Mouse (Mus musculus) olfactory bulb, adult 2 months (tissue): Measurements from ENCODE around the gene Lims1. TPM values are rescaled to one million over a fixed set of nuclear protein-coding genes. Genes with fewer than 3 reads are reported as not detected.
A peak's percentile ranks its signal among the peaks of the same experiment; 100 is the strongest.

ENCODE experiments used
- H3K27ac ChIP-seq: fragments of 200-500 bp; 2 replicates; pipeline ENCODE4 v1.5.1; 2012; ENCODE audit warnings: low read depth, low read length; ENCODE audit not compliant: insufficient read depth
- H3K4me1 ChIP-seq: fragments of 200-500 bp; 2 replicates; pipeline ENCODE4 v1.6.1; 2012; ENCODE audit warnings: low read length; ENCODE audit not compliant: control insufficient read depth, insufficient read depth
- H3K4me3 ChIP-seq: fragments of 200-500 bp; 2 replicates; pipeline ENCODE4 v1.5.1; 2012; ENCODE audit warnings: mild to moderate bottlenecking, low read depth, low read length, moderate library complexity; ENCODE audit not compliant: insufficient read depth
- CTCF ChIP-seq: fragments of 200-500 bp; IDR thresholded peaks from 2 replicates; pipeline ENCODE4 v1.5.1; 2012; ENCODE audit warnings: low read depth, mild to moderate bottlenecking, low read length, moderate library complexity; ENCODE audit not compliant: insufficient read depth
- POLR2A ChIP-seq: fragments of 200-500 bp; IDR thresholded peaks from 2 replicates; pipeline ENCODE4 v1.6.1; 2012; ENCODE audit warnings: mild to moderate bottlenecking, low read depth, low read length, moderate library complexity; ENCODE audit not compliant: insufficient read depth
- WGBS: fragments of 180-500 bp; shearing (Covaris S2); methylation state at CpG from one replicate; pipeline ENCODE4 v1.1.7; 2018; 5-methylcytosine and 5-hydroxymethylcytosine counted together
- polyA plus RNA-seq: library from polyadenylated mRNA; stranded (reverse); fragments of >200 nt; gene quantifications from 2 replicates; pipeline ENCODE4 v1.2.4, GENCODE M21; 2012; ENCODE audit warnings: low replicate concordance; ENCODE audit not compliant: missing spikeins, insufficient read depth, insufficient read length

The Lims1 gene
- polyA plus RNA-seq, 1 experiment, result not detected

- H3K27ac ChIP-seq, result no peak overlapping the region
- peaks cover 6% of the 10 kb centered on the region for H3K4me1 ChIP-seq
- no peak for TF ChIP-seq CTCF
- TF ChIP-seq POLR2A, result no peak
- H3K4me3 ChIP-seq, result no peak overlapping the region
These were observed 50.6 kb downstream of the Lims1 start for GRCm38 (mm10) chr10:58373829-58374228.

GRCm38 (mm10) chr10:58377592-58378197 lies 54.4 kb downstream of the Lims1 start:
- Histone ChIP-seq H3K4me1 (peaks cover 3% of the 10 kb centered on the region; the same call in 1 of the 2 replicates), H3K27ac (no peak overlapping the region), H3K4me3 (no peak overlapping the region)
- no peak for TF ChIP-seq CTCF
- no peak for TF ChIP-seq POLR2A
- 21% methylated on average over 4 of the region's 4 CpGs for WGBS

- WGBS, result 41% methylated on average over 1 of the region's 1 CpGs
- Histone ChIP-seq H3K27ac (no peak overlapping the region), H3K4me1 (peaks cover 3% of the 10 kb centered on the region; the same call in 1 of the 2 replicates), H3K4me3 (no peak overlapping the region)
- TF ChIP-seq POLR2A, result no peak
- TF ChIP-seq CTCF, result no peak
These were observed 55.1 kb downstream of the Lims1 start for GRCm38 (mm10) chr10:58378380-58378779.

- WGBS, result 100% methylated on average over 1 of the region's 1 CpGs
- Histone ChIP-seq H3K4me3 (no peak overlapping the region), H3K4me1 (peaks cover 5% of the 10 kb centered on the region), H3K27ac (no peak overlapping the region)
- no peak for TF ChIP-seq POLR2A
- TF ChIP-seq CTCF, result no peak
These were observed 56.4 kb downstream of the Lims1 start for GRCm38 (mm10) chr10:58379699-58380098.

- Histone ChIP-seq H3K4me3 (no peak overlapping the region), H3K4me1 (peaks cover 7% of the 10 kb centered on the region), H3K27ac (peak overlapping the region; percentile 67)
- 42% methylated on average over 1 of the region's 1 CpGs for WGBS
- TF ChIP-seq POLR2A, result no peak
- TF ChIP-seq CTCF, result no peak
These were observed 58.6 kb downstream of the Lims1 start for GRCm38 (mm10) chr10:58381904-58382303.

GRCm38 (mm10) chr10:58382621-58383101 lies 59.4 kb downstream of the Lims1 start:
- peaks cover 7% of the 10 kb centered on the region for H3K4me1 ChIP-seq
- WGBS, result 2% methylated on average over 3 of the region's 3 CpGs
- no peak overlapping the region for H3K4me3 ChIP-seq
- TF ChIP-seq CTCF, result no peak
- no peak for TF ChIP-seq POLR2A
- peak overlapping the region; percentile 98 for H3K27ac ChIP-seq

GRCm38 (mm10) chr10:58383282-58383681 lies 60.0 kb downstream of the Lims1 start:
- H3K4me1 ChIP-seq, result peaks cover 7% of the 10 kb centered on the region
- no peak overlapping the region for H3K4me3 ChIP-seq
- TF ChIP-seq CTCF (no peak), POLR2A (no peak)
- H3K27ac ChIP-seq, result 0 out of 2 replicates have a peak overlapping the region, but pooled peaks have one; percentile 98
- 0% methylated on average over 3 of the region's 3 CpGs for WGBS

GRCm38 (mm10) chr10:58383761-58384160 lies 60.5 kb downstream of the Lims1 start:
- Histone ChIP-seq H3K4me1 (peaks cover 7% of the 10 kb centered on the region), H3K4me3 (no peak overlapping the region), H3K27ac (peak overlapping the region; percentile 100)
- 23% methylated on average over 2 of the region's 2 CpGs for WGBS
- TF ChIP-seq POLR2A, result no peak
- no peak for TF ChIP-seq CTCF

GRCm38 (mm10) chr10:58385629-58386028 lies 62.4 kb downstream of the Lims1 start:
- H3K4me1 ChIP-seq, result peaks cover 7% of the 10 kb centered on the region
- peak overlapping the region; percentile 57 for H3K27ac ChIP-seq
- H3K4me3 ChIP-seq, result no peak overlapping the region
- no peak for TF ChIP-seq CTCF
- no peak for TF ChIP-seq POLR2A
- 35% methylated on average over 5 of the region's 5 CpGs for WGBS

- TF ChIP-seq POLR2A, result no peak
- TF ChIP-seq CTCF, result no peak
- no peak overlapping the region for H3K27ac ChIP-seq
- H3K4me1 ChIP-seq, result peaks cover 5% of the 10 kb centered on the region
- 90% methylated on average over 3 of the region's 3 CpGs for WGBS
- H3K4me3 ChIP-seq, result no peak overlapping the region
These were observed 63.7 kb downstream of the Lims1 start for GRCm38 (mm10) chr10:58386997-58387396.
